17 mouse cellular contexts compared by ENCODE assay signal in the genomic region with DNA sequence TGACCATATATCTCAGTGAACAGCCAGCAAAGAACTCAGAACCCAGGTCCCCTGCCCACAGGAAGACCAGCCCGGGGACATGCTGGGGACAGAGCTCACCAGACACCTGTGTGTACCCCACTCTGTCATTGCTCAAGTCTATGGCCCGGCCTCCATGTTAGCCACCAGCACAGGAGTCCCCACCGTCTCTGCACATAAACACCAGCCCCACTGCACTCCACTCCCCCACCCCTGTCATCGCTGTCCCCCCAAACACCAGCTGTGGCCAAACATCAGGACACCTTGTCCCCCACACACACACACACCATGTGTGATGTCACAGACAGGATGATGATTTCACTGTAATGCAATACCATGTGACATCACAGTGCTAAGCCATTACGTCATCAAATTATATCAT.
DNase-seq lines count a peak whose midpoint lies in the region; ATAC-seq and TF ChIP-seq lines count a peak whose summit lies in the region.
"Had no signal": no experiment of that assay in that cellular context is flagged by ENCODE, and none has a peak within 500 bp of the region (broad histone marks: within the 10 kb centered on the region; RNA-seq: fewer than 3 reads in every experiment).

No protein-coding gene starts in this region.

- 0 out of 2 replicates have a peak, but pooled peaks cover 5% of the 10 kb centered on the region for H3K9me3 ChIP-seq in heart, postnatal 0 days (replicated peaks; ENCODE audit: control insufficient read depth, low read length)
- H3K9me3 ChIP-seq in megakaryocyte, embryonic 14.5 days = peaks cover 15% of the 10 kb centered on the region
- H3K9me3 ChIP-seq in limb, embryonic 13.5 days = peaks cover 7% of the 10 kb centered on the region
- H3K9me3 ChIP-seq: hindbrain, embryonic 13.5 days; kidney, embryonic 15.5 days; lung, embryonic 15.5 days; neural tube, embryonic 13.5 days had no signal

- no peak overlapping the region for H3K4me2 ChIP-seq in heart, postnatal 0 days (ENCODE audit: low read depth, low read length)
- H3K4me2 ChIP-seq in limb, embryonic 13.5 days (replicated peaks) = no peak overlapping the region
- H3K4me2 ChIP-seq: hindbrain, embryonic 13.5 days; kidney, embryonic 15.5 days; lung, embryonic 15.5 days; midbrain, embryonic 11.5 days; neural tube, embryonic 13.5 days had no signal

- TF ChIP-seq EP300 in heart, postnatal 0 days (IDR thresholded peaks at IDR 0.05; ENCODE audit: low read depth) = no peak
- TF ChIP-seq EP300 in heart, adult 2 months (IDR thresholded peaks at IDR 0.05; ENCODE audit: insufficient read depth, low read depth, low read length) = no peak

- H3K27me3 ChIP-seq in heart, postnatal 0 days (ENCODE audit: control insufficient read depth, insufficient read depth, low read length) = no peaks in the 10 kb centered on the region
- no peaks in the 10 kb centered on the region for H3K27me3 ChIP-seq in heart, adult 2 months (ENCODE audit: control insufficient read depth, insufficient read depth, low read length)
- peaks cover 88% of the 10 kb centered on the region for H3K27me3 ChIP-seq in megakaryocyte, embryonic 14.5 days (replicated peaks)
- peaks cover 26% of the 10 kb centered on the region for H3K27me3 ChIP-seq in limb, embryonic 13.5 days

- H3K36me3 ChIP-seq in heart, postnatal 0 days (replicated peaks; ENCODE audit: control insufficient read depth, insufficient read depth, low read length) = no peaks in the 10 kb centered on the region
- H3K36me3 ChIP-seq in heart, adult 2 months (ENCODE audit: control insufficient read depth, insufficient read depth, low read length) = no peaks in the 10 kb centered on the region
- H3K36me3 ChIP-seq in megakaryocyte, embryonic 14.5 days (replicated peaks; ENCODE audit: low read length) = no peaks in the 10 kb centered on the region
- H3K36me3 ChIP-seq in limb, embryonic 13.5 days = no peaks in the 10 kb centered on the region
- H3K36me3 ChIP-seq: hindbrain, embryonic 13.5 days; lung, embryonic 15.5 days; neural tube, embryonic 13.5 days had no signal

- intact Hi-C loops in gastrocnemius, adult 2 months (cut with DNase I) = no loop called here
- intact Hi-C loops in heart, adult 2 months (cut with DNase I) = no loop called here

- H3K27ac ChIP-seq in gastrocnemius, adult 2 months = peak overlapping the region; percentile 83
- H3K27ac ChIP-seq in heart, postnatal 0 days (ENCODE audit: low read depth) = peak overlapping the region; percentile 17
- H3K27ac ChIP-seq in heart, adult 2 months = no peak overlapping the region; the same call in 1 of the 2 replicates
- H3K27ac ChIP-seq in limb, embryonic 13.5 days = 0 out of 2 replicates have a peak overlapping the region, but pooled peaks have one; percentile 48
- H3K27ac ChIP-seq: kidney, embryonic 15.5 days; liver, embryonic 14.5 days; lung, embryonic 15.5 days had no signal

- TF ChIP-seq POLR2A in heart, adult 2 months (IDR thresholded peaks at IDR 0.05; ENCODE audit: insufficient read depth, low read depth, low read length) = no peak

- H3K9ac ChIP-seq in heart, postnatal 0 days (replicated peaks; ENCODE audit: low read depth, low read length) = no peak overlapping the region
- H3K9ac ChIP-seq in heart, adult 2 months (ENCODE audit: low read depth, low read length) = no peak overlapping the region
- no peak overlapping the region for H3K9ac ChIP-seq in limb, embryonic 13.5 days
- H3K9ac ChIP-seq: hindbrain, embryonic 13.5 days; kidney, embryonic 15.5 days; liver, embryonic 14.5 days; lung, embryonic 15.5 days; neural tube, embryonic 13.5 days had no signal

- H3K4me3 ChIP-seq in gastrocnemius, adult 2 months = no peak overlapping the region
- H3K4me3 ChIP-seq in heart, postnatal 0 days (ENCODE audit: low read depth, low read length) = no peak overlapping the region
- no peak overlapping the region for H3K4me3 ChIP-seq in heart, adult 2 months
- peak overlapping the region; percentile 48 for H3K4me3 ChIP-seq in megakaryocyte, embryonic 14.5 days (replicated peaks)
- no peak overlapping the region for H3K4me3 ChIP-seq in limb, embryonic 13.5 days
- H3K4me3 ChIP-seq: hindbrain, embryonic 13.5 days; kidney, embryonic 15.5 days; lung, embryonic 15.5 days; neural tube, embryonic 13.5 days had no signal

- no peak for DNase-seq in gastrocnemius, adult 2 months
- no peak for DNase-seq in gastrocnemius, postnatal 25 days
- DNase-seq in heart, postnatal 0 days (ENCODE audit: low spot score) = no peak
- DNase-seq in heart, adult 2 months = no peak
- no peak for DNase-seq in frontal cortex, postnatal 10 days (ENCODE audit: low spot score in 2 of 2)
- DNase-seq: embryo, embryonic 11 days had no signal

- WGBS in heart, postnatal 0 days = 80% methylated on average over 5 of the region's 5 CpGs
- WGBS in heart, adult 2 months = 75% methylated on average over 5 of the region's 5 CpGs
- WGBS in limb, embryonic 13.5 days = 87% methylated on average over 5 of the region's 5 CpGs

- ATAC-seq in heart, postnatal 0 days (ENCODE audit: insufficient read depth, low read depth) = no peak; the same call in 1 of the 2 replicates
- no peak for ATAC-seq in megakaryocyte, adult 5-6 weeks (ENCODE audit: poor library complexity, severe bottlenecking)
- no peak for ATAC-seq in limb, embryonic 13.5 days (ENCODE audit: low FRiP score, low read depth)
- ATAC-seq: forebrain, embryonic 16.5 days; intestine, postnatal 0 days had no signal

- H3K4me1 ChIP-seq in heart, postnatal 0 days (ENCODE audit: control insufficient read depth, insufficient read depth) = 0 out of 2 replicates have a peak, but pooled peaks cover 15% of the 10 kb centered on the region
- H3K4me1 ChIP-seq in heart, adult 2 months (ENCODE audit: control insufficient read depth, insufficient read depth, low read length) = peaks cover 14% of the 10 kb centered on the region
- H3K4me1 ChIP-seq in megakaryocyte, embryonic 14.5 days = peaks cover 53% of the 10 kb centered on the region
- H3K4me1 ChIP-seq in limb, embryonic 13.5 days = peaks cover 42% of the 10 kb centered on the region

- no peaks in the 10 kb centered on the region for H3K79me2 ChIP-seq in heart, adult 2 months (replicated peaks; ENCODE audit: control insufficient read depth, insufficient read depth, low read length)

- TF ChIP-seq CTCF in gastrocnemius, adult 2 months (IDR thresholded peaks at IDR 0.05) = no peak
- no peak for TF ChIP-seq CTCF in heart, postnatal 0 days (IDR thresholded peaks at IDR 0.05; ENCODE audit: low read depth)
- no peak for TF ChIP-seq CTCF in heart, adult 2 months (IDR thresholded peaks at IDR 0.05)
